Comparison of ENCODE assay signal across 7 mouse cellular contexts in the genomic region with DNA sequence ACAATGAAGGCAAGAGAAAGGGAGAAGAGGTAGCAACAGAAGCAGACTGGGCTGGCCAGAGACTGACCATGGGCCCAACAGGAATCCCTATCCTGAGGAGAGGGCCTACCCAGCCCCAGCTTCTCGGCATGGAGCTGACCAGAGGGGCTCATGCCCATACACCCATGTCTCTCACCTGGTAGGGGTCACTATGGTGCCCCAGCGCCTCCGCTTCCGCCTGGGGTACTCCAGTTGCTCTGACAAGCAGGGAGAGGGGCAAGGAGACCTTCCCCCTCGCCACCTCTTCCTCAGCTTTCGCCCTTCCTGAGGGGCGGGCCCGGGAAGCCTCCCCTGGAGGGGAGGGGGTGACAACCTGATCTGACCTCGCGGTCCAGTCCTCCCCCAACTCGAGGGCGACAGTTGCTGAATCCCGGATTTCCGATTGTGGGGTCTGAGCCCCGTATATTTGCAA. TPM values are rescaled to one million over a fixed set of nuclear protein-coding genes. Genes with fewer than 3 reads are reported as not detected.
DNase-seq lines count a peak whose midpoint lies in the region; ATAC-seq lines count a peak whose summit lies in the region.

No protein-coding gene starts in this region.

- H3K27me3 ChIP-seq in neural tube, embryonic 11.5 days (ENCODE audit: control insufficient read depth, insufficient read depth, low read length) = no peaks in the 10 kb centered on the region
- no peaks in the 10 kb centered on the region for H3K27me3 ChIP-seq in liver, embryonic 13.5 days
- H3K27me3 ChIP-seq in stomach, embryonic 14.5 days (ENCODE audit: control insufficient read depth, insufficient read depth, low read length) = no peaks in the 10 kb centered on the region

- peaks cover 9% of the 10 kb centered on the region; the same call in 1 of the 2 replicates for H3K36me3 ChIP-seq in neural tube, embryonic 11.5 days (ENCODE audit: control insufficient read depth, insufficient read depth, low read length)
- peaks cover 33% of the 10 kb centered on the region for H3K36me3 ChIP-seq in liver, embryonic 13.5 days
- H3K36me3 ChIP-seq in stomach, embryonic 14.5 days (ENCODE audit: control insufficient read depth, insufficient read depth, low read length) = peaks cover 17% of the 10 kb centered on the region

- H3K4me1 ChIP-seq in neural tube, embryonic 11.5 days (ENCODE audit: control insufficient read depth, insufficient read depth, low read length) = peaks cover 22% of the 10 kb centered on the region
- H3K4me1 ChIP-seq in liver, embryonic 13.5 days (replicated peaks) = peaks cover 45% of the 10 kb centered on the region
- peaks cover 22% of the 10 kb centered on the region for H3K4me1 ChIP-seq in stomach, embryonic 14.5 days (ENCODE audit: control insufficient read depth, insufficient read depth, low read length)

- intact Hi-C loops in heart, postnatal 10 days (cut with DNase I) = no loop called here
- intact Hi-C loops in left cerebral cortex, postnatal 25 days (cut with DNase I) = loop anchor here (2.0 to 5.0 kb wide), 2 partner anchors 69 to 143 kb away; a partner anchor contains a TSS

- H3K4me3 ChIP-seq in neural tube, embryonic 11.5 days (ENCODE audit: low read depth, low read length) = peak overlapping the region; percentile 85
- H3K4me3 ChIP-seq in liver, embryonic 13.5 days (replicated peaks) = peak overlapping the region; percentile 89
- H3K4me3 ChIP-seq in stomach, embryonic 14.5 days (ENCODE audit: low read depth, low read length) = peak overlapping the region; percentile 59

- WGBS in neural tube, embryonic 11.5 days = under 1% methylated on average over 14 of the region's 15 CpGs
- WGBS in liver, embryonic 13.5 days (ENCODE audit: insufficient replicate concordance) = 2% methylated on average over 15 of the region's 15 CpGs
- WGBS in stomach, embryonic 14.5 days = 1% methylated on average over 15 of the region's 15 CpGs

- H3K9me3 ChIP-seq in neural tube, embryonic 11.5 days (ENCODE audit: control insufficient read depth, low read length) = no peaks in the 10 kb centered on the region
- no peaks in the 10 kb centered on the region for H3K9me3 ChIP-seq in liver, embryonic 13.5 days (replicated peaks)
- H3K9me3 ChIP-seq in stomach, embryonic 14.5 days (ENCODE audit: control insufficient read depth, low read depth, low read length) = no peaks in the 10 kb centered on the region

- peak overlapping the region; percentile 100 for H3K4me2 ChIP-seq in neural tube, embryonic 11.5 days (ENCODE audit: low read depth)
- H3K4me2 ChIP-seq in liver, embryonic 13.5 days = peak overlapping the region; percentile 100
- peak overlapping the region; percentile 93 for H3K4me2 ChIP-seq in stomach, embryonic 14.5 days (replicated peaks; ENCODE audit: low read depth, low read length)

- H3K9ac ChIP-seq in neural tube, embryonic 11.5 days (ENCODE audit: low read length) = peak overlapping the region; percentile 86
- peak overlapping the region; percentile 94 for H3K9ac ChIP-seq in liver, embryonic 13.5 days
- H3K9ac ChIP-seq in stomach, embryonic 14.5 days (replicated peaks; ENCODE audit: low read depth, low read length) = peak overlapping the region; percentile 75

- DNase-seq in neural tube, embryonic 11.5 days (ENCODE audit: low spot score) = no peak
- DNase-seq in neural tube, embryonic 10.5 days (ENCODE audit: extremely low spot score, low spot score) = no peak
- peak; percentile 45 for DNase-seq in embryo, embryonic 10 days (ENCODE audit: low spot score)
- peak; percentile 33 to 52 for DNase-seq in heart, postnatal 10 days
- DNase-seq in liver, embryonic 13.5 days = no peak
- DNase-seq in left cerebral cortex, postnatal 25 days (ENCODE audit: low spot score in 2 of 2) = no peak

- H3K27ac ChIP-seq in neural tube, embryonic 11.5 days (ENCODE audit: low read depth, low read length) = peak overlapping the region; percentile 89; the same call in 1 of the 2 replicates
- peak overlapping the region; percentile 94 for H3K27ac ChIP-seq in liver, embryonic 13.5 days
- peak overlapping the region; percentile 87; the same call in 1 of the 2 replicates for H3K27ac ChIP-seq in stomach, embryonic 14.5 days (ENCODE audit: low read length)

- no peak; the same call in 1 of the 2 replicates for ATAC-seq in neural tube, embryonic 11.5 days (ENCODE audit: insufficient read depth, low FRiP score, low TSS enrichment)
- no peak for ATAC-seq in liver, embryonic 13.5 days (ENCODE audit: low read depth)
- ATAC-seq in stomach, embryonic 14.5 days (ENCODE audit: insufficient number of reproducible peaks, insufficient read depth, low FRiP score, low read depth) = no peak

RNA-seq across cellular contexts. Expression of a gene that starts 0.7 kb away (rescaled TPM):
- 33.2 and 34.0 TPM in 2 replicates for polyA plus RNA-seq in neural tube, embryonic 11.5 days (2014; fragmentation: Nextera tagmentation; extraction: Ambion mirVana)
- total RNA-seq in heart, postnatal 10 days (2021) = 10 to 100 TPM; 65.6 to 65.7 TPM
- 11.6 and 12.9 TPM in 2 replicates for polyA plus RNA-seq in liver, embryonic 13.5 days (2015; fragmentation: Nextera tagmentation; extraction: Ambion mirVana)
- polyA plus RNA-seq in stomach, embryonic 14.5 days (2014; fragmentation: Nextera tagmentation; extraction: Ambion mirVana) = 28.0 and 30.2 TPM in 2 replicates
- total RNA-seq in left cerebral cortex, postnatal 25 days (2021) = 100 to 1,000 TPM; 149 to 154 TPM

RNA-seq across cellular contexts. Expression of a gene that starts 21.6 kb away (rescaled TPM):
- 91.8 and 96.3 TPM in 2 replicates for polyA plus RNA-seq in neural tube, embryonic 11.5 days (2014; fragmentation: Nextera tagmentation; extraction: Ambion mirVana)
- 10 to 100 TPM; 23.8 to 30.0 TPM for total RNA-seq in heart, postnatal 10 days (2021)
- polyA plus RNA-seq in liver, embryonic 13.5 days (2015; fragmentation: Nextera tagmentation; extraction: Ambion mirVana) = 55.2 and 65.3 TPM in 2 replicates
- polyA plus RNA-seq in stomach, embryonic 14.5 days (2014; fragmentation: Nextera tagmentation; extraction: Ambion mirVana) = 78.2 and 80.3 TPM in 2 replicates
- 10 to 100 TPM; 44.9 to 49.9 TPM for total RNA-seq in left cerebral cortex, postnatal 25 days (2021)

RNA-seq across cellular contexts. Expression of a gene that starts 22.0 kb away (rescaled TPM):
- polyA plus RNA-seq in neural tube, embryonic 11.5 days (2014; fragmentation: Nextera tagmentation; extraction: Ambion mirVana) = 21.0 and 23.4 TPM in 2 replicates
- total RNA-seq in heart, postnatal 10 days (2021) = 10 to 100 TPM; 10.3 to 13.8 TPM
- polyA plus RNA-seq in liver, embryonic 13.5 days (2015; fragmentation: Nextera tagmentation; extraction: Ambion mirVana) = 17.8 and 18.9 TPM in 2 replicates
- polyA plus RNA-seq in stomach, embryonic 14.5 days (2014; fragmentation: Nextera tagmentation; extraction: Ambion mirVana) = 20.2 and 21.2 TPM in 2 replicates
- 10 to 100 TPM; 25.5 to 35.0 TPM for total RNA-seq in left cerebral cortex, postnatal 25 days (2021)

RNA-seq across cellular contexts. Expression of a gene that starts 36.5 kb away (rescaled TPM):
- 4.4 and 5.6 TPM in 2 replicates for polyA plus RNA-seq in neural tube, embryonic 11.5 days (2014; fragmentation: Nextera tagmentation; extraction: Ambion mirVana)
- not detected for total RNA-seq in heart, postnatal 10 days (2021)
- polyA plus RNA-seq in liver, embryonic 13.5 days (2015; fragmentation: Nextera tagmentation; extraction: Ambion mirVana) = 0.12 and 0.29 TPM in 2 replicates
- polyA plus RNA-seq in stomach, embryonic 14.5 days (2014; fragmentation: Nextera tagmentation; extraction: Ambion mirVana) = 0.75 and 2.0 TPM in 2 replicates
- total RNA-seq in left cerebral cortex, postnatal 25 days (2021) = 10 to 100 TPM; 47.8 to 57.6 TPM

RNA-seq across cellular contexts. Expression of a gene that starts 39.0 kb away (rescaled TPM):
- polyA plus RNA-seq in neural tube, embryonic 11.5 days (2014; fragmentation: Nextera tagmentation; extraction: Ambion mirVana) = 19.7 and 20.0 TPM in 2 replicates
- 10 to 100 TPM; 16.3 to 17.6 TPM for total RNA-seq in heart, postnatal 10 days (2021)
- polyA plus RNA-seq in liver, embryonic 13.5 days (2015; fragmentation: Nextera tagmentation; extraction: Ambion mirVana) = 16.1 and 16.5 TPM in 2 replicates
- 29.5 and 33.4 TPM in 2 replicates for polyA plus RNA-seq in stomach, embryonic 14.5 days (2014; fragmentation: Nextera tagmentation; extraction: Ambion mirVana)
- 10 to 100 TPM; 20.2 to 22.3 TPM for total RNA-seq in left cerebral cortex, postnatal 25 days (2021)

Comparison
In these comparisons a context has a peak if more than half of its experiments do, and no peak if none do; other contexts are left out.
1. DNase-seq: peak in embryo, embryonic 10 days (single experiment) and heart, postnatal 10 days (2 of 2); none in neural tube, embryonic 11.5 days (single experiment), neural tube, embryonic 10.5 days (single experiment), liver, embryonic 13.5 days (single experiment) and left cerebral cortex, postnatal 25 days (0 of 2).
2. Peak in every context shown above with its lines, with median percentiles within 50 percentile points of each other: H3K27ac ChIP-seq, H3K4me2 ChIP-seq, H3K4me3 ChIP-seq and H3K9ac ChIP-seq.